Mouse (Mus musculus): Measurements from ENCODE around the gene Zfp428. TPM values are rescaled to one million over a fixed set of nuclear protein-coding genes. Genes with fewer than 3 reads are reported as not detected.

Gene Zfp428
- polyA plus RNA-seq, 1 experiment from 2014 or later: 282 TPM

DNA sequence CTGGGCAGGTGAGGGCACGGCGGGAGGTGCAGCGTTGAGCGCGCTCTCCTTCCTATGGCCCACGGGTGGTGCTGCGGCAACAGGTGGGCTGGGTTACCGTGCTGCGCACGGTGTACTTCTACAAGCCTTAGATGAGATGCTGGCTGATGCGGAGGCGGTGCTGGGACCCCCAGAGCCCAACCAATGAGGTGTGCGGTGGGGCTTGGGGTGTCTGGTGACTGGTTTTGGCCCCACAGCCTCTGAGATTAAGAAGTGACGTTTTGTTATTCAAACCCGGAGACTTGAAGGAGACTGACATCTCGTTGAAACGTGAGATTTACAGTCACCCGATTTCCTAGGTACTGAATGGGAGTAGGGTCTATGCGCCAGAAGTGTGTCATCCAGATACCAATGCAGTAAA, 27.5 kb downstream of the Zfp428 start:
- Histone ChIP-seq H3K9ac (replicated peaks; ENCODE audit: low read depth, low read length) (no peak overlapping the region), H3K4me1 (replicated peaks; ENCODE audit: control insufficient read depth, insufficient read depth, low read length) (peaks cover 36% of the 10 kb centered on the region), H3K4me3 (replicated peaks; ENCODE audit: low read length) (no peak overlapping the region)

DNA sequence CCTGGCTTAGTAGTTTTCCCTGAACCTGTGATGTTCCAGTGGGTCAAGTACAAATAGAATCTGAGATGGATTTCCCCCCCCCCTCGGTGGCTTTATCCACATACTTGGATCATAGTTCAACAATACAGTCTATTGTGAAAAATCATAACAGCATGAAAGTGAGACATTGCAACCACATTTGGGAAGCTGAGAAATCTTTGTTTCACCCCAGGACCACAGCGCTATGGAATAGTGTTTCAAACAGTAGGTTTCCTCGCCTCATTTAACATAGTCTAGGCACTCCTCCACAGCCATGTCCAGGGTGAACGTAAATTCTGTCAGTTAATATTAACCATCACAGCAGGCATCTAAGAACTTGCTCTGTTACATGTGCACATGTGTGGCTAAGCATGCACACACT, 30.3 kb downstream of the Zfp428 start:
- H3K4me2 ChIP-seq (ENCODE audit: low read length): no peak overlapping the region
- WGBS: 85% methylated on average over 4 of the region's 4 CpGs
- ATAC-seq: no peak

More for the DNA sequence above, 27.5 kb downstream of the Zfp428 start:
- WGBS: 38% methylated on average over 19 of the region's 19 CpGs
- Histone ChIP-seq H3K4me2 (ENCODE audit: low read length) (no peak overlapping the region; the same call in 1 of the 2 replicates), H3K9me3 (ENCODE audit: control insufficient read depth, low read length) (no peaks in the 10 kb centered on the region), H3K36me3 (ENCODE audit: control insufficient read depth, insufficient read depth) (peaks cover 4% of the 10 kb centered on the region; the same call in 1 of the 2 replicates), H3K27ac (ENCODE audit: low read length) (no peak overlapping the region), H3K27me3 (replicated peaks; ENCODE audit: control insufficient read depth, insufficient read depth, low read length) (no peaks in the 10 kb centered on the region)
- ATAC-seq: no peak

DNA sequence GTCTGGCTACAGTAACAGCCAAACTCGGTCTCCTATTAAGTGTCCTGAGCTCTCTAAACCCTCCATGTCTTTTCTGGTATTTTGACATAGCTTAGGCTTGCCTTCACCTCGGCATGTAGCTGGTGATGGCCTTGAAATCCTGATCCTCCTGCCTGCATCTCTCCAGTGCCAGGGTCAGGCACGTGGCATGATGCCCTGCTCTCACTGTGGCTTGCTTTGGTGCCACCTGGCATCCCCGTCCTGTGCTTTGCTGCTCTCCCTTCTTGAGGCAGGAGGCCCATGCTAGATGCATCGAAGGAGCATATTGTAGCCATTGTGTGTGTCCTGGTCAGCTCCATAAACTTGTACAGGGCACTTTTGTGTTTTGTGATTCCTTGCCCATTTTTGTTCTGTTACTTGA, 30.8 kb downstream of the Zfp428 start:
- Histone ChIP-seq H3K4me1 (replicated peaks; ENCODE audit: control insufficient read depth, insufficient read depth, low read length) (peaks cover 21% of the 10 kb centered on the region), H3K36me3 (ENCODE audit: control insufficient read depth, insufficient read depth) (peaks cover 4% of the 10 kb centered on the region; the same call in 1 of the 2 replicates), H3K27me3 (replicated peaks; ENCODE audit: control insufficient read depth, insufficient read depth, low read length) (no peaks in the 10 kb centered on the region), H3K9me3 (ENCODE audit: control insufficient read depth, low read length) (no peaks in the 10 kb centered on the region), H3K27ac (ENCODE audit: low read length) (no peak overlapping the region), H3K9ac (replicated peaks; ENCODE audit: low read depth, low read length) (no peak overlapping the region), H3K4me2 (ENCODE audit: low read length) (no peak overlapping the region), H3K4me3 (replicated peaks; ENCODE audit: low read length) (no peak overlapping the region)
- no peak for ATAC-seq
- WGBS: 80% methylated on average over 5 of the region's 5 CpGs

More for the DNA sequence above, 30.3 kb downstream of the Zfp428 start:
- peaks cover 4% of the 10 kb centered on the region; the same call in 1 of the 2 replicates for H3K36me3 ChIP-seq (ENCODE audit: control insufficient read depth, insufficient read depth)
- H3K27me3 ChIP-seq (replicated peaks; ENCODE audit: control insufficient read depth, insufficient read depth, low read length): no peaks in the 10 kb centered on the region
- H3K4me3 ChIP-seq (replicated peaks; ENCODE audit: low read length): no peak overlapping the region
- H3K9ac ChIP-seq (replicated peaks; ENCODE audit: low read depth, low read length): no peak overlapping the region
- H3K4me1 ChIP-seq (replicated peaks; ENCODE audit: control insufficient read depth, insufficient read depth, low read length): peaks cover 26% of the 10 kb centered on the region
- no peak overlapping the region for H3K27ac ChIP-seq (ENCODE audit: low read length)
- H3K9me3 ChIP-seq (ENCODE audit: control insufficient read depth, low read length): no peaks in the 10 kb centered on the region

DNA sequence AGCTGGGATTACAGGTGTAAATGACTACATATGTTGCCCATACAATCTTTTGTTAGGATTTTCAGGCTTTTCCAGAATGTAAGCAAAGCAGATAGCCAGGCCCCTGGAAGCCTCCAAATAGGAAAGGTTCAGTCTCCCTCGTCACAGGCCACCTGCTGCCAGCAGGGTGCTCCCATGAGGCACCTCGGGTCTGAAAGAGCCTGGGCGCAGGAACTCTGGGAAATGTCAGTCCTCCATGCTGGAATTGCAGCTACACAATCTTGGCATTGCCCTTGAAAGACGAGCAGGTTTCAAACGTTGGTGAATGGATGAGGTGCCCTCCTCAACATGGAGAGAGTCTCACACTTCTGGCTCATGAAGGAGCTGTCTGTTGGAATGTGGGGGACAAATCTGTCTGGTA, 31.3 kb downstream of the Zfp428 start:
- Histone ChIP-seq H3K36me3 (ENCODE audit: control insufficient read depth, insufficient read depth) (peaks cover 4% of the 10 kb centered on the region; the same call in 1 of the 2 replicates), H3K9me3 (ENCODE audit: control insufficient read depth, low read length) (no peaks in the 10 kb centered on the region), H3K9ac (replicated peaks; ENCODE audit: low read depth, low read length) (no peak overlapping the region), H3K4me2 (ENCODE audit: low read length) (no peak overlapping the region), H3K4me1 (replicated peaks; ENCODE audit: control insufficient read depth, insufficient read depth, low read length) (peaks cover 17% of the 10 kb centered on the region), H3K4me3 (replicated peaks; ENCODE audit: low read length) (no peak overlapping the region), H3K27me3 (replicated peaks; ENCODE audit: control insufficient read depth, insufficient read depth, low read length) (no peaks in the 10 kb centered on the region), H3K27ac (ENCODE audit: low read length) (no peak overlapping the region)
- no peak for ATAC-seq
- WGBS: 37% methylated on average over 5 of the region's 5 CpGs

DNA sequence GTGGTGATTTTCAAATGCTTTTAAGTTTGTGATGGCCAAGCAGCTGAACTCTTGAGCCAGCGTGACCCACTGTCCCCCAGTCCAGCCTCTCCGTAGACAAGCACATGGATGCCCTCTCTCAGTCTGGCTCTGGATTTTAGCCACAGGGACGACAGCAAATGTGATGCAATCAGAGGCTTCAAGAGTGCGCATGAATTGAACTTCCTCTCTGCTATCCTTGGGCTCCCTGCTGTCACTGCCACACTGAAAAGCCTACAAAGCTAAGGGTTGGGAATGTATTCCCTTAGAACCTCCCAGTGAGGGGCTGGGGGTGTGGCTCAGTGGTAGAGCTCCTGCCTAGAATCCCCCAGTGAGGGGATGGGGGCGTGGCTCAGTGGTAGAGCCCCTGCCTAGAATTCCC, 31.9 kb downstream of the Zfp428 start:
- Histone ChIP-seq H3K27me3 (replicated peaks; ENCODE audit: control insufficient read depth, insufficient read depth, low read length) (no peaks in the 10 kb centered on the region), H3K27ac (ENCODE audit: low read length) (no peak overlapping the region), H3K4me2 (ENCODE audit: low read length) (no peak overlapping the region), H3K9me3 (ENCODE audit: control insufficient read depth, low read length) (no peaks in the 10 kb centered on the region), H3K4me3 (replicated peaks; ENCODE audit: low read length) (no peak overlapping the region), H3K9ac (replicated peaks; ENCODE audit: low read depth, low read length) (no peak overlapping the region), H3K36me3 (ENCODE audit: control insufficient read depth, insufficient read depth) (peaks cover 4% of the 10 kb centered on the region; the same call in 1 of the 2 replicates), H3K4me1 (replicated peaks; ENCODE audit: control insufficient read depth, insufficient read depth, low read length) (peaks cover 12% of the 10 kb centered on the region)
- WGBS: 88% methylated on average over 5 of the region's 5 CpGs
- ATAC-seq: no peak

DNA sequence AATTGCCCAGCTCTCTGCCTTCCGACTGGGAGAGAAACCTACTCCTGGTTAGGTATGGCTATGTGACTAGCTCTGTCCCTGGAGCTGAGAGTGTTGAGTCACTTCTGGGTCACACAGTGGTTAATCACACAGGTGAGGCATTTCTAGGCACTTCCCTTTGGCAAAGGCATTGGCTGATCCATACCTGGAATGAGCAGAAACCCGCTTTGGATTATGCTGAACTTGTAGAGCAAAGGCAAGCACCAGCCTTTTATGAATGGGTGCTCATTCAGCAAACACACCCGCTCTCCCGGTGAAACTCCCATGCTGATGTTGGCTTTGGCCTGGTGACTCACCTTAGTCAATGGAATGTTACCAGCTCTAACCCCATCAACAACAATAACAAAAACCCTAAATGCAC, 32.9 kb downstream of the Zfp428 start:
- Histone ChIP-seq H3K4me3 (replicated peaks; ENCODE audit: low read length) (no peak overlapping the region), H3K27ac (ENCODE audit: low read length) (no peak overlapping the region), H3K27me3 (replicated peaks; ENCODE audit: control insufficient read depth, insufficient read depth, low read length) (no peaks in the 10 kb centered on the region), H3K36me3 (ENCODE audit: control insufficient read depth, insufficient read depth) (peaks cover 4% of the 10 kb centered on the region; the same call in 1 of the 2 replicates), H3K4me2 (ENCODE audit: low read length) (no peak overlapping the region), H3K9me3 (ENCODE audit: control insufficient read depth, low read length) (no peaks in the 10 kb centered on the region), H3K4me1 (replicated peaks; ENCODE audit: control insufficient read depth, insufficient read depth, low read length) (peaks cover 5% of the 10 kb centered on the region), H3K9ac (replicated peaks; ENCODE audit: low read depth, low read length) (no peak overlapping the region)
- WGBS: 94% methylated on average over 4 of the region's 4 CpGs
- ATAC-seq: no peak

DNA sequence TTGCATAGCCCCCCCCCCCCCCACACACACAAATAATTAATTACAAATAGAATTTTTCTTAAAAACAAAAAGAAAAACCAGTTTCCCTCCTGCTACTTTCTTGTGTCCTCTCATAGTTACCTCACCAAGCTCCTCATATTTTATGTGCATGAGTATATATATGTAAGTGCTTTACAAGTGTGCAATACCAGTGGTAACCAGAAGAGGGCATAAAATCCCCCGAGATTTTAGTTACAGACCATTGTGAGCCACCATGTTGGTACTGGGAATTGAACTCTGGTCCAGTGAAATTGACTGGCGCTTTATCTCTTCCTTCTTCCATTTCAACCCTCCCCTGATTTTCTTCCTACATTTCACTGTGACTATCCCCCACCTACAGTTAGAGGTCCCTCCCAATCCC, 37.7 kb downstream of the Zfp428 start:
- Histone ChIP-seq H3K27ac (ENCODE audit: low read length) (no peak overlapping the region), H3K4me2 (ENCODE audit: low read length) (no peak overlapping the region), H3K9ac (replicated peaks; ENCODE audit: low read depth, low read length) (no peak overlapping the region), H3K27me3 (replicated peaks; ENCODE audit: control insufficient read depth, insufficient read depth, low read length) (no peaks in the 10 kb centered on the region), H3K4me1 (replicated peaks; ENCODE audit: control insufficient read depth, insufficient read depth, low read length) (peaks cover 13% of the 10 kb centered on the region), H3K4me3 (replicated peaks; ENCODE audit: low read length) (no peak overlapping the region), H3K36me3 (ENCODE audit: control insufficient read depth, insufficient read depth) (peaks cover 2% of the 10 kb centered on the region; the same call in 1 of the 2 replicates), H3K9me3 (ENCODE audit: control insufficient read depth, low read length) (no peaks in the 10 kb centered on the region)
- 84% methylated on average over 2 of the region's 2 CpGs for WGBS
- no peak for ATAC-seq

DNA sequence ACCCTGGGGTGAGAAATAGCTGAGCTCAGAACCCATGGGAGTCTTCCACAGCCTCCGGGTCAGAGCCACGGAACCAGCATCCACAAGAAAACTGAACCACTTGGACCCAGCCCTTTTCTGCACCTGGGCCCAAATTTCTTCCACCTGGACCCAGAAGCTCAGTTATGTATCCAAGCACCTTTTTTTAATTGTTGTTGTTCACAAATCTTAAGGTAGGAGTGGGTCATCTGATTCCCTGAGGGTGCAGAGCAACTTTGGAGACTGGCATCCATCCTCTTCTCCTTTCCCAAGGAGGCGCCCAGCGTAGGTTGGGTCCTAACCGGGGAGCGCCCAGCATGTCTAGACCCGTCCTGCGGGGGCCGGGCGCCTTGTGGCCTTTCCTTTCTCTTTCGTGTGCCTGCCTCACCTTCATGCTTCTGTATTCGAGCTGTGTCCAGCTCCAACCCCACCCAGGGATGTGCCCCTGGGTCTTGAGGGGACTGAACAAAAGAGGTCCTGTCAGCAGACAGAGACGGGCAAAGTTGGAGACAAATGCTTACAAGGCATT, 39.3 kb downstream of the Zfp428 start, which contains the start of the genes Pinlyp and Xrcc1:
Pinlyp (minus strand) TSS at position 51 of the 547 bp plus-strand sequence.
Xrcc1 (plus strand) TSS at position 222 of the 547 bp plus-strand sequence.
- Histone ChIP-seq H3K27me3 (replicated peaks; ENCODE audit: control insufficient read depth, insufficient read depth, low read length) (no peaks in the 10 kb centered on the region), H3K9ac (replicated peaks; ENCODE audit: low read depth, low read length) (peak within 1 kb of the TSS; percentile 83), H3K36me3 (ENCODE audit: control insufficient read depth, insufficient read depth) (peaks cover 2% of the 10 kb centered on the region; the same call in 1 of the 2 replicates), H3K9me3 (ENCODE audit: control insufficient read depth, low read length) (no peaks in the 10 kb centered on the region), H3K4me2 (ENCODE audit: low read length) (peak within 1 kb of the TSS; percentile 80), H3K27ac (ENCODE audit: low read length) (peak within 1 kb of the TSS; percentile 56; the same call in 1 of the 2 replicates), H3K4me1 (replicated peaks; ENCODE audit: control insufficient read depth, insufficient read depth, low read length) (peaks cover 13% of the 10 kb centered on the region), H3K4me3 (replicated peaks; ENCODE audit: low read length) (peak within 1 kb of the TSS; percentile 83)
- WGBS: 30% methylated on average over 13 of the region's 13 CpGs
- ATAC-seq: peak; percentile 6; the same call in 1 of the 2 replicates

DNA sequence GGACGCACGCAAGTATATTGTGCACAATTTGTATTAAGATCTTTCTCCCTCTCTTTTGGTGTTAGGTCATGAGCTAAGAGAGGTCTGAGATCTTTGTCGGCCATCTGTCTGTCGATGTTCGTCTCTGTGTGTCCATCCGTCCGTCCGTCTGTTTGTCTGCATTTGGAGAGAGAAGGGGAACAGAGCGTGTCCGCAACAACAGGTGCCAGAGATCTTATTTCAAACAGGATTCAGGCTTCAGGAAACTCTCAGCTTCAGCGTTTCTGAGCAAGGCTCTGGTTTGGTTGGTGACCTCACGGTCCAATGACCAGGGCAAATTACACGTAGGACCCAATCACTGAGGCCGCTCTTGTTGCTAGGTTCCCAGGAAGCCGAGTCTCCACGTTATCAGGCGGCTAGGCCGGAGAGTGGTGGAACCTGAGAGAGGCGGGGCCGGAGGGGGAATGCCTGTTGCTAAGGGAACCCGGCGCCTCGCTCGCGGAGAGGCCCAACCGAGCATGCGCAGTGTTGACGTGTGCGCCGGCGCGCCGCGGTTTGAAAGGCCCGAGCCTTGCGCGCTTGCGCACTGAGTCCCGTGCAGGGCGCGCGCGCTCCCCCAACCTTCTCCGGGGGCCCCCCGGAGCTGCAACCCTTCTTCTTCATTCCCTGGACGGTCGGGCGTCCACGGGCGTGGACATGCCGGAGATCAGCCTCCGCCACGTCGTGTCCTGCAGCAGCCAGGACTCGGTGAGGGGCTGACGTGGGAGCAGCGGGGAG, 40.0 kb downstream of the Zfp428 start:
- Histone ChIP-seq H3K4me1 (replicated peaks; ENCODE audit: control insufficient read depth, insufficient read depth, low read length) (peaks cover 13% of the 10 kb centered on the region), H3K9ac (replicated peaks; ENCODE audit: low read depth, low read length) (peak overlapping the region; percentile 83), H3K27me3 (replicated peaks; ENCODE audit: control insufficient read depth, insufficient read depth, low read length) (no peaks in the 10 kb centered on the region), H3K36me3 (ENCODE audit: control insufficient read depth, insufficient read depth) (peaks cover 2% of the 10 kb centered on the region; the same call in 1 of the 2 replicates), H3K27ac (ENCODE audit: low read length) (peak overlapping the region; percentile 56; the same call in 1 of the 2 replicates), H3K4me3 (replicated peaks; ENCODE audit: low read length) (peak overlapping the region; percentile 83), H3K4me2 (ENCODE audit: low read length) (peak overlapping the region; percentile 80), H3K9me3 (ENCODE audit: control insufficient read depth, low read length) (no peaks in the 10 kb centered on the region)
- peak; percentile 98 for ATAC-seq
- WGBS: under 1% methylated on average over 57 of the region's 57 CpGs
